8 mouse cellular contexts compared by ENCODE assay signal in genomic region chr14:62457420-62458181, GRCm38 (mm10). TPM values are rescaled to one million over a fixed set of nuclear protein-coding genes. Genes with fewer than 3 reads are reported as not detected.
A peak's percentile ranks its signal among the peaks of the same experiment; 100 is the strongest.
DNase-seq lines count a peak whose midpoint lies in the region; ATAC-seq and TF ChIP-seq lines count a peak whose summit lies in the region.

No protein-coding gene starts in this region.

- WGBS in intestine, postnatal 0 days, result 18% methylated on average over 22 of the region's 22 CpGs
- WGBS in midbrain, embryonic 13.5 days, result 19% methylated on average over 22 of the region's 22 CpGs

- peak; percentile 90 for DNase-seq in adrenal gland, postnatal 10 days
- peak; percentile 75 for DNase-seq in embryo, embryonic 11.5 days (ENCODE audit: low read depth, low spot score)
- DNase-seq in heart, adult 11 months, result peak; percentile 95
- DNase-seq in left cerebral cortex, postnatal 25 days (ENCODE audit: low spot score in 2 of 2), result peak; percentile 90 to 95
- DNase-seq in skeletal muscle tissue, adult 2 months (ENCODE audit: low read depth, low spot score), result peak; percentile 48

- ATAC-seq in intestine, postnatal 0 days, result no peak
- ATAC-seq in midbrain, embryonic 13.5 days, result peak; percentile 78
- no peak for ATAC-seq in erythroblast, adult 5-6 weeks (replicated peaks; ENCODE audit: low FRiP score, poor library complexity, severe bottlenecking)

- no peak overlapping the region; the same call in 1 of the 2 replicates for H3K4me3 ChIP-seq in intestine, postnatal 0 days (ENCODE audit: low read depth, low read length)
- H3K4me3 ChIP-seq in midbrain, embryonic 13.5 days (replicated peaks), result no peak overlapping the region

- TF ChIP-seq CTCF in intestine, postnatal 0 days (IDR thresholded peaks at IDR 0.05; ENCODE audit: low read depth), result peak; percentile 90

- H3K4me1 ChIP-seq in intestine, postnatal 0 days (replicated peaks; ENCODE audit: control insufficient read depth, insufficient read depth, low read length), result no peaks in the 10 kb centered on the region
- peaks cover 26% of the 10 kb centered on the region for H3K4me1 ChIP-seq in midbrain, embryonic 13.5 days (replicated peaks)

- no peak overlapping the region for H3K9ac ChIP-seq in intestine, postnatal 0 days (ENCODE audit: low read depth, low read length)
- no peak overlapping the region for H3K9ac ChIP-seq in midbrain, embryonic 13.5 days (replicated peaks)

- H3K36me3 ChIP-seq in intestine, postnatal 0 days (ENCODE audit: control insufficient read depth, insufficient read depth), result no peaks in the 10 kb centered on the region
- no peaks in the 10 kb centered on the region for H3K36me3 ChIP-seq in midbrain, embryonic 13.5 days

- peak overlapping the region; percentile 50 for H3K4me2 ChIP-seq in intestine, postnatal 0 days (replicated peaks; ENCODE audit: low read depth)
- H3K4me2 ChIP-seq in midbrain, embryonic 13.5 days (replicated peaks), result peak overlapping the region; percentile 23; the same call in 1 of the 2 replicates

- no peak overlapping the region for H3K27ac ChIP-seq in intestine, postnatal 0 days (ENCODE audit: low read depth, low read length)
- no peak overlapping the region for H3K27ac ChIP-seq in midbrain, embryonic 13.5 days

- H3K9me3 ChIP-seq in intestine, postnatal 0 days (ENCODE audit: control insufficient read depth), result no peaks in the 10 kb centered on the region
- no peaks in the 10 kb centered on the region for H3K9me3 ChIP-seq in midbrain, embryonic 13.5 days

- intact Hi-C loops in left cerebral cortex, postnatal 25 days (cut with DNase I), result loop anchor here (2.0 to 10.0 kb wide), 6 partner anchors 125 to 1125 kb away; no protein-coding TSS in a partner anchor

- no peaks in the 10 kb centered on the region for H3K27me3 ChIP-seq in intestine, postnatal 0 days (replicated peaks; ENCODE audit: control insufficient read depth, insufficient read depth, low read length)
- no peaks in the 10 kb centered on the region for H3K27me3 ChIP-seq in midbrain, embryonic 13.5 days

RNA-seq across cellular contexts. Expression of gene Gucy1b2, which starts 1.5 kb away (rescaled TPM):
- under 1 TPM; 0.82 to 0.84 TPM for total RNA-seq in adrenal gland, postnatal 10 days (2021)
- 0.07 TPM in 1 of 2 replicates, not detected in the other for polyA plus RNA-seq in intestine, postnatal 0 days (2015; fragmentation: Nextera tagmentation; extraction: Ambion mirVana)
- under 1 TPM; 0.39 to 0.55 TPM for total RNA-seq in left cerebral cortex, postnatal 25 days (2021)
- 1.2 and 1.6 TPM in 2 replicates for polyA plus RNA-seq in midbrain, embryonic 13.5 days (2015; fragmentation: Nextera tagmentation; extraction: Ambion mirVana)
- not detected in 2 replicates for total RNA-seq in erythroblast, adult 5-6 weeks (2015; ENCODE audit: low replicate concordance)
- total RNA-seq in erythroblast, adult 5-6 weeks (2017; ENCODE audit: low replicate concordance), result not detected in 2 replicates
